Mouse (Mus musculus) cortical plate, adult 2 months (tissue): ENCODE measurements at regions not wholly inside any gene's neighbourhood (a gene's known extent, or its start where the extent isn't known, plus 50 kb on each side); places are given as distances from the start of the nearest gene placed in this dataset.

Experiments
- CTCF ChIP-seq: fragments of 200-500 bp; IDR thresholded peaks from 2 replicates; pipeline ENCODE4 v1.5.1; 2011; ENCODE audit warnings: mild to moderate bottlenecking, control low read depth, low read length; ENCODE audit not compliant: insufficient read depth; ENCODE audit errors: extremely low read depth
- POLR2A ChIP-seq: fragments of 200-500 bp; IDR thresholded peaks from 2 replicates; pipeline ENCODE4 v1.6.1; 2011; ENCODE audit warnings: mild to moderate bottlenecking, low read length, control low read depth; ENCODE audit not compliant: insufficient read depth; ENCODE audit errors: extremely low read depth

DNA sequence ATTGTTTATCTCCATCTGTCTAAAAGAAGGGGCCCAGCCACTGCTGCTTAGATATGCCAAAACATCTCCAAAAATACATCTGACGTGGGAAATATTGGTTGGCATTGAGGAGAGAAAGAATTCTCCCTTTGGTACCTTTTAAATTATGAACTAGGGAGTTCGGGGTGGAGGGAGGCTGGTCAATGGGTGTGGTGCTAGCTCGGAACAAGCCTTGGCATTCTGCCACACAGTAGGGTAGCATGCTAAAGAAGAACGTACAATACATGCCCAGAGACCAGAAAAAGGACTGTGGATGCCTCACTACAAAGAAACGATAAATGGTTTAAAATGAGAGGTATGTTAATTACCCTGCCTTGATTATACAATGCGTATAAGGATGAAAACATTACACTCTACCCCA, 149.3 kb downstream of the Nectin1 start:
- TF ChIP-seq CTCF (no peak), POLR2A (no peak)
